Mouse (Mus musculus) brain, embryonic 14.5 days (tissue): ENCODE measurements around the gene Flywch1. TPM values are rescaled to one million over a fixed set of nuclear protein-coding genes. Genes with fewer than 3 reads are reported as not detected.
A peak's percentile ranks its signal among the peaks of the same experiment; 100 is the strongest.

Experiments
- DNase-seq: peaks from one replicate; pipeline ENCODE4 v3.0.0-alpha.2; 2011; ENCODE audit warnings: low read depth
- CTCF ChIP-seq: fragments of 200-500 bp; IDR thresholded peaks from 2 replicates; pipeline ENCODE4 v1.5.1; 2012; ENCODE audit warnings: inconsistent platforms, mild to moderate bottlenecking, moderate library complexity, borderline replicate concordance; ENCODE audit not compliant: insufficient read depth, insufficient read length; ENCODE audit errors: extremely low read depth
- POLR2A ChIP-seq: fragments of 200-500 bp; IDR thresholded peaks from 2 replicates; pipeline ENCODE4 v1.6.1; 2012; ENCODE audit warnings: mild to moderate bottlenecking, inconsistent platforms, borderline replicate concordance; ENCODE audit not compliant: poor library complexity, insufficient read depth, insufficient read length, severe bottlenecking; ENCODE audit errors: extremely low read depth
- polyA plus RNA-seq: library from polyadenylated mRNA; depleted of rRNA; stranded (reverse); fragments of >200 nt; gene quantifications from 2 replicates; pipeline ENCODE4 v1.2.3, GENCODE M21; 2012

Gene Flywch1
- polyA plus RNA-seq, 1 experiment: 150 TPM

DNA sequence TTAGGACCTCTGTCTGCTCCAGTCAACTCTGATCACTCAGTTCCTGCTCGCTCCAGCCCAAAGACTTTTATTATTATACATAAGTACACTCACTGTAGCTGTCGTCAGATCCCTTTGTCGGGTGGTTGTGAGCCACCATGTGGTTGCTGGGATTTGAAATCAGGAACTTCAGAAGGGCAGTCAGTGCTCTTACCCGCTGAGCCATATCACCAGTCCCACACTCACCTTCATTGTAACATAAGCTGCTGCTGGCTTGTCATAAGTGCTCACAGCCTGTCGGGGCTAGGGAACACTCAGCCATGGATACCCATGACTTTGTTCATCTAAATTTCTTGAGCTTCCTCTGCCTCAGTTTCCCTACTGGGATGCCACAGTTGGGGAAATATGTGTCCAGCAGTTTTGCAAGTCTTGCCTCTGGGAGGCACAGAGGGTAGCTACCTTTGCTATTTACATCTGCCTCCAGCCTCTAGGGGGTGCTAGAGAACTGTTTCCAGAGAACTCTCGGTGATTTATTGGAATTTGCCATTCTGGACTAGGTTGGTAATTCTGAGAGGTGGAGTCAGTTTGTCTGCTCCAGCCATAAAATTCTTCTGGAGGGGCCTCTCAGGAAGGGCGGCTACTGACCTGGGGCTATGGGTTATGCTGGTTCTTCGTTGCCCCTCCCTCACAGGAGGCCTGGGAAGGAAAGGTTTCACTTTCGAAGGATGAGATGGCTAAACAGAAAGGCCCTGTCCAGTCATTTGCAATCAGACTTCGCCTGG lies 22.6 kb downstream of the Flywch1 start:
- TF ChIP-seq CTCF: peak; percentile 68; the same call in 1 of the 2 replicates
- TF ChIP-seq POLR2A: no peak
- DNase-seq: peak; percentile 75

DNA sequence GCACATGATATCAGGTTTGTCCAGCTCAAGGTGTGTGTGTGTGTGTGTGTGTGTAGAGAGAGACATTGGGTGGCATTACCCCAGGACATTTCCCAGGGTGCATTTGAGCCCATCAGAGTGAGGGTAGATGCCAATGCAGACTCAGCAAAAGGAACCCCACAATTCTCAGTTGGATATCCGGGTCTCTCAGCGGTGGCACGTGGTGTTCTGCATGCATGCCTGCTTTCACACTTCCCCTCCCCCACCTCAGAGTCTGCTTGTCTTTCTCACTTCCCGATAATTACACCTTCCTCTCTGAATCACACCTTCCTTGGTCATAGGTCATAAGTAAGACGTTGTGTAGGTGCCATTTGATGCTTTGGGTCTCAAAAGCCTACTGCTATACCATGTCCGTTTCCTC lies 23.4 kb downstream of the Flywch1 start:
- no peak for TF ChIP-seq CTCF
- TF ChIP-seq POLR2A: no peak
- DNase-seq: no peak

DNA sequence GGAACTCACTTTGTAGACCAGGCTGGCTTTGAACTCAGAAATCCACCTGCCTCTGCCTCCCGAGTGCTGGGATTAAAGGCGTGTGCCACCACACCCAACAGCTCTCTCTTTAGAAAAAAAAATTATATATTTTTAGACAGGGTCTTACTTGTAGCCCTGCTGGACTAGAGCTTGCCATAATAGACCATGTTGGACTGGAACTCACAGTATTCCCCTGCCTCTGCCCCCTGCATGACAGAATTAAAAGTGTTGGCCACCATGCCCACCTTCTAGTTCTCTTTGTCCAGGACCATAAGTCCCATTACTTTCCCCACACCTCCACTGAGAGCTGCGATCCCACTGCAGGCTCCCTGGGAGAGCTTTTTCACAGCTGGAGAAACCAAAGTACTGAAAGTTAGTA lies 23.9 kb downstream of the Flywch1 start:
- TF ChIP-seq CTCF (no peak), POLR2A (no peak)

DNA sequence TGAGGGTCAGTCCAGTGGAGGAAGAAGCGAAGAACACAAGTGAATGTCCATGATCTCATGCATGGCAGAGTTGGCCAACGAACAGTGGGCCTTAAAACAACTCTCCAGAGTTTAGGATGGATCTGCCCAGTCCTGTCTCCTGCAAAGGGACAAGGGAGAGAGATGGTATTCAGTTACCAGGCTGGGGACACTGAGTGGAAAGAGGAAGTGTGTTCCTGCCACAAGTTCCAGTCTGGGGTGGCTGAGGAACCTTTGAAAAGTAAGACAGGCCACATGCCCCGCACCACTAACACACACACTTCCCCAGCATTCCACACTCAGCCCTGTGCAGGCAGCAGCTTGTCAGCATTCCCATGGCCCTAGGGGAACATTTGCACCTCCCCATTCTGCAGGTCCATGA lies 24.6 kb downstream of the Flywch1 start:
- TF ChIP-seq POLR2A: no peak
- TF ChIP-seq CTCF: no peak
- DNase-seq: no peak

More for the DNA sequence above, 23.9 kb downstream of the Flywch1 start:
- DNase-seq: no peak

DNA sequence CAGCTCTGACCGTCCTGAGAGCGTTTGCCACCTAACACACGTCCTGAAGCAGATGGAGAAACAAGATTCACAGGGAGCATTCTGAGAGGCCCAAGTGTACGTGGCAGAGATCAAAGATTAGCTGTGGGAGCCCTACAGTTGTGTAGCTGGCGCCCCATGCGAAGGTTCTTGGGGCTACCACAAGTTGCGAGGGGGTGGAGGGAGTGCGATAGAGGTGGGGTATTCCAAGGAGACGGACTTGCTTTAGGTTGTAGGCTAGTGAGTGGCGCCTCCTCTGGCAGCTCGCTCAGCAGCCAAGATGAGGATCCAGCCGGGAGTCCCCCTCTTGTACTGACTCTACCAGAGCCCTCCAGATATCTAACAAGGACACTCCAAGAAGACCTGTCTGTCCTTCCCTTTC lies 25.1 kb downstream of the Flywch1 start:
- TF ChIP-seq POLR2A (no peak), CTCF (peak; percentile 22; the same call in 1 of the 2 replicates)
- peak; percentile 26 for DNase-seq

DNA sequence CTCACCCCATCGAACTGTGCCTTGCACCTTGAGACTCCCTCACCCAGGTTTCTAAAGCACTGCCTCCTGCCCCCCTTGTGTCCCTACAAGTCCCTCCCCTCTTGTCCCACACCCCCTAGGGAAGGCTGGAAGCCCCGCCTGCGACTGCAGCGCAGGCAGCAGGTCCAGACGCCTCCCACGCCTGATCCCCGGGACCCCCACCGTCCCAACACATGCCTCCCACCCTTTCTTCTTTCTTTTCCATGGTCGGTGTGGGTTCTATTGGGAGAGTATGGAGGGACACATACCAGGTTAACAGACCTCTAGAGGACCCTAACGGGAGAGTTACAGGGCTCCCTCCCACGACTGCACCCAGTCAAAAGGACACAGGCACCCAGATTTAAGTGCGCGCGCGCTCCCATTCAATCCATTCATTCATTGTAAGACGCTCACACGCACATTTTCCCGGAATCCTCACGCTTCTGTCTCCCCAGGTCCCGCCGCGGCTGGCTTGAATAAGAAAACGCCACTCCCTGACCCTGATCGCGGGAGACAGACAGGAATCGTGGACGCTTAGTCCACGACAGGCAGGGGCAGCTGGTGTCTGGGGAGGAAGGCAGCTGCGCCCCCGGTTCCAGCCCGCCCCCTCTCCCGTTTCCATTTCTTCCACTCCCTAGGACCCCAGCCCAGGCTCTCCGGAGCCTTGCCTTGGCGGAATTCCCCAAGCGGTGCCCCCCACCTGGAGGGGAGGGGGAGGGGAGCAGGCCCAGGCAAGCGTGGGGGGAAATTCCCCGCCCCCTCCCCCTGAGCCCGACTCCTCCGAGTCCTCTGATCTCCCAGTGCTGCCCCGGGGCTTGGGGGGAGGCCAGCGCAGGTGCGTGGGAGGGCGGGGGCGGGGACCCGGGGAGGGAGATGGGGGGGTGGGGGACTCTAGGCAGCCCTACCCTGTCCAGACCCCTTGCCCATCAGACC lies 25.8 kb downstream of the Flywch1 start, which contains the start of gene Kremen2:
Kremen2 (minus strand) TSS at position 533 of the 951 bp plus-strand sequence.
- peak; percentile 61 for DNase-seq
- no peak for TF ChIP-seq POLR2A
- no peak for TF ChIP-seq CTCF

DNA sequence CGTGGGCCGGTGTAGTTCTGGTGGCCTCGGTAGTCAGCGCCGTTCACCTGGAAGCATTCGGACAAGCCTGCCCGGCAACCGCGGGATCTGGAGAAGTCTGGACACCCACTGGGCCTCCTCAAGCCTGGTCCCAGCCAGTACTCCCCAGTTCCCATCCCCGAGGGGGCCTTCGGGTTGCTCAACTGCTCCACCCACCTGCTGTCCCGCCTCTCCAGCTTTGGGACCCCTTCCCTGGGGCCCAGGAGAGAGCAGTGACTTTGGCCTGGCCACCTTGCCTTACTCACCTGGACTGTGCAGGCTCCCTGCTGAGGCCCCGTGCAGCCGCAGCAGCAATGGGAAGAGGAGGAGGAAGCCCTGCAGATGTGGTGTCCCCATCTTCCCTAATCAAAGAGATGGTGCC lies 26.8 kb downstream of the Flywch1 start:
- no peak for DNase-seq
- TF ChIP-seq CTCF (no peak), POLR2A (no peak)

DNA sequence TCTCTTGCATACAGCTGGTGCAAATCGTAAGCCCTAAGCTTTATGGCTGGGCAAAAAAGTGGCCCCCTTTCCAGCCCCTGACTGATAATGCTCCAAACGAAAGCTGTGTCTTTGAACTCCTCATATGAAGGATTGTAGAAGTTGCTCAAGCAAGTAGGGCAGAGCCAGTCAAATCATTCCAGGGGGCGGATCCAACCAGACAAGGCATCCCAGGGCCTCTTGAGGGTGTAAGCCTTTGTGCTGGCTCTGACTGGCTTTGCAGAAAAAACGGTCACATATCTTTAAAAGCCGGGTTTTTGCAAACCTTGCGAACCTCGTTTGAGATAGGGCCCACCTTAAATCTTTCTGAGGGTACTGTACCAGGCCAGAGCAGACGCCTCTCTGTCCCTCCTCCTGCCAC lies 27.3 kb downstream of the Flywch1 start:
- TF ChIP-seq POLR2A (no peak), CTCF (no peak)
- no peak for DNase-seq

DNA sequence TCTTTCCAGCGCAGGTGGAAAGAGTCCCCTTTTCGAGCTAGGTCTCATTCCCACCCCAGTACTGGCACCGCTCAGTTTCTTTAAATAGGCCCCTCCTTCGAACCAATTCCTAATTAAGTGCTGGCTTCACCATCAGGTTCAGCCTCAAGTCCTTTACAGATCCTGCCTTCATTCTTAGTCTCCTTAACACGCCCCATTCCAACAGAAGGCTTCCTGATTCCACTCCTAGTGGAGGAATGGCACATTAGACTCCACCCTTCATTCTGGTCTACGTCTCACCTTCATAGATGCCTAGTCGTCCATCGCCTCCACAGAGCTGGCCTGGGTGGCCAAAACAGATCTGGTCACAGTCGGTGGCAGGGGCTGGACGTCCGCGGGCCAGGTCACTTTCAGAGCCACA lies 28.5 kb downstream of the Flywch1 start:
- no peak for DNase-seq
- TF ChIP-seq POLR2A (no peak), CTCF (no peak)

DNA sequence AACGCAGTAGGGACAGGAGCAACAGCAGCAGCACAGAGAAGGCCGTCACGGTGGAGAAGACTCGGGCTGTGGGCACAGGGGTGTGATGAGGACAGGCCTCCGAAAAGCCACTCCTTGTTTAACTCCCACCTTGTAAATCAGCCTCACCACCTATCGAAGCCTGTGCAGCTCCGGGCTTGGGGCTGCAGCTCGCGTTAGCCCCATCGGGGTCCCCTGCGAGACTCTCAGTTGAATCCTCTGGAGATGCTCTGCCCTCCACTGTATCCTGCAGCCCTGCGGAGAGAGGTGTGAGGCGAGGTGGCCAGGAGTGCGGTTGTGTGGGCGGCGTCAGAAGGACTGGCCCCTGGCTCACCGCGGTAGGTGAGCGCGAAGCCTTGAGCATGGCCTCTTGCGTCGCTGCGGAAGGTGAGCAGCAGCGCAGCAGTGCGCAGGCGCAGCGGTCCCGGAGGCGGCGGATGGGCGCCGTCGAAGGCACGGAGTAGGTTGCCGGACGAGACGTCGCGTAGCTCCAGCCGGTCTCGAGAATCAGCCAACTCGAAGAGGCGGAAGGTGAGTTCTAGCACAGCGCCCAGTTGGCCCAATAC lies 29.1 kb downstream of the Flywch1 start:
- no peak for TF ChIP-seq CTCF
- TF ChIP-seq POLR2A: no peak
- peak; percentile 56 for DNase-seq

DNA sequence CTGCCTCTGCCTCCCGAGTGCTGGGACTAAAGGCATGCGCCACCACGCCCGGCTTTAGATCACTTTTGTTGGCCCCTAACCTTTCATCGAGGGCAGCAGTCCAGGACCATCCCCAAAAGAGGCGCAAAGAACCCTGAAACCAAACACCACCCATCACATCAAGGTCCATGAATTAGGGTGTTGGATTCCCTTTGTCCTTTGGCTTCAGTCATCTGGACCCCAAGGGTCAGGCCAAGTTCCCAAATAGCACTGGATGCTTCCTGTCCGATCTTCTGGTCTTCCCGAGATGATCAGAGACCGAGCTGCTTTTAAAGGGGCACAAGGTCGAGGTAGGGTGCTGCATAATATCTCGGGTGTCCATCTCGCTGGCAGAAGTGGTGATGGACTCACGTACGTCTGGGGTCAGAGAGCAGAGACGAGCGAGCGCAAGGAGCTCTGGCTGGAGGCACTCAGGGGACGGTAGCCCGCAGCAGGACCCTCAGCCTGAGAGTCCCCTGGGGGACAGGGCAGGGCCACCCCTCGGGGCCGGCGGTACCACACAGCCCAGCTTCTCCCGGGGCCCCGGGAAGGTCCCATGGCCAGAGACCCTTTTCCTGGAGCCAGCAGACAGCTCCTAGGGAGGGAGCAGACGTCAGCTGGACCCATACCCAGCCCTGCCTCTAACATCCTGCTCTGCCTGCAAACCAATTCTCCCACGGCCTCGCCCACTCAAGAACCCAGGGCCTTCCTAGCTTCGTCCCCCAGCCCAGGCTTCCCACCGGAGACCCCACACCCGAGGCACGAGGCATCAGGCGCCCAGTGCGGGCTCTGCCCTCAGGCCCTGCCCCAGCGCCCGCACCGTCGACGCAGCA lies 29.8 kb downstream of the Flywch1 start:
- no peak for DNase-seq
- TF ChIP-seq CTCF (no peak), POLR2A (no peak)

DNA sequence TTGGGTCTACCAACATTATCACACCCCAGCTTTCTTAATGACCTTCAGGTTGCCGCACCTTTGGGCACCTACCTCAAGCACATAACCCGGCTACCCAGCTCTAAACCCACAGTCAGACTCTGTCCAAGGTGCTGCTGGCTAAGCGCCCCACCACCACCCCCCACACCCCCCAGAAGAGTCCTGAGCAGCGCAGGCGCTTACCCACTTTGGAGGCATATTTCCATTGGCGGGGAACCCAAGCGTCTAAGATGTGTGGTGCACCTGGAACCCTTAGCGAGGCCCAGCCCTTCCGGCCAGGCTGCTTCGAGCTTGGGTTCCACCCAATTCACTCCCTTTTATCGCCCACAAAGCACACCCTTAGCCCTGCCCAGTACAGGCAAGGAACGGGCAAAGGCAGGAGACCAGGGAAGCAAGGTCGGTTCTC lies 30.8 kb downstream of the Flywch1 start, which contains the start of gene Paqr4:
Paqr4 (minus strand) TSS at position 270 of the 424 bp plus-strand sequence.
- no peak for DNase-seq
- TF ChIP-seq POLR2A: no peak
- no peak for TF ChIP-seq CTCF

DNA sequence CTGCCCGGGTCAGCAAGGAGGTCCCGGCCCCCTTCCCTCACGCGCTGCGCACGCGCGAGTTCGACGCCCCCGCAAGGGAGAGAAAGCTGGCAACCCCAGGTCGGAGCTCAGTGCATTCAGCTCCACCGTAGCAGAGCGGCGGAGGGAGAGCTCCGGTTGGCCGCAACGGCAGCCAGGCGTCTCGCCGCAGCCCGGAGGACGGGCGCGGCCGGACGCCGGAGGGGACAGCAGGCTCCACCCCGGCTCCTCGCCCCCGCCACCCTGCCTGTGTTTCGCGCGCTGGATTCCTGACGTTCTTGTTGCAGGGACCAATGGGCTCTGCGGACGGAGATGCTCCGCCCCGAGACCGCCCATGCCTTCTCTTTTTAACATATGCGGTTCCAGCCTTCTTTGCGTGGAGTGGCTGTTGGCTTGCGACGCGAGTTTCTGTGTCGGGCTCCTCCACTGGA lies 31.2 kb downstream of the Flywch1 start:
- TF ChIP-seq POLR2A: peak; percentile 91
- TF ChIP-seq CTCF: no peak
- DNase-seq: peak; percentile 96
